Mouse (Mus musculus) thymus, postnatal 0 days (tissue): ENCODE results near the gene Pla2g2d. TPM values are rescaled to one million over a fixed set of nuclear protein-coding genes. Genes with fewer than 3 reads are reported as not detected.
A peak's percentile ranks its signal among the peaks of the same experiment; 100 is the strongest.

Experiments used
- DNase-seq: peaks from one replicate; pipeline ENCODE4 v3.0.0-alpha.2; 2015; ENCODE audit warnings: low spot score
- polyA plus RNA-seq: library from polyadenylated mRNA; unstranded; fragments of >200 nt; fragmentation: Nextera tagmentation; extraction: Ambion mirVana; gene quantifications from 2 replicates; pipeline ENCODE4 v1.2.1, GENCODE M21; 2015

Gene Pla2g2d
- 0.40 and 0.47 TPM in 2 replicates for polyA plus RNA-seq

- DNase-seq, result no peak
Measured at GRCm38 (mm10) chr4:138775435-138775834, at the start of gene Pla2g2d. TSS of gene Pla2g2d (plus strand) at chr4:138775735.

- no peak for DNase-seq
Measured at GRCm38 (mm10) chr4:138725751-138726150, 49.8 kb upstream of the Pla2g2d start.

DNA sequence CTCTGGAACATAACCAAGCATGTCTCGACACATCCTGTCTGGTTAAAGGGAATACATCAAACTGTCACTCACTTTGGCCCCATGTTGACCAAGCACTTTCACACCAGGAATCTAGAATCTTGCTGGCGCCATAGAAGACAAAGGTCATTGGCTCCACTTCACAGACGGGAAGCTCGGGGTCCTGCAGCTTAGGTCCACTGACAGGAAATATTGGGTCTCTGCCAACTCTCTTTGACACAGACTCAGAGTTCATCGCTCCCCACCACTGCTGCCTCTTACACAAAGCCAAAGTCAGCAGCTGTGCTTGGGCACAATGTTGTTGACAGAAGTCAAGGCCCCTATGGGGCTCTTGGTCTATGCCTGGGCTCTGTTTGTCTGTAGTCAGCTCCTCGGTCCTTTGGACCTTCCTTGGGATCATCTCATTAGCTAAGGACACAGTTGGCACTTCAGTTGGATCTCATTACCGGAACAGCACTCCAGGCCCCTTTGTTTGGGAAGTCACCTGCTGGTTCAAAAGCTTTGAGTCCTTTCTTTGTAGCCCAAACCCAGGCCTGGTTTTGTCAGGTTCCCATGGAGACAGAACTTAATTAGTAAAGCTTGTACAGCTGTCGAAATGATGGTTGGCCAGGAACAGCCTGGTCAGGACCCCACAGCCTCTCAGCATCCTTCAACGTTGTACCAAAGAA is 46.4 kb upstream of the Pla2g2d start:
- DNase-seq, result no peak

DNA sequence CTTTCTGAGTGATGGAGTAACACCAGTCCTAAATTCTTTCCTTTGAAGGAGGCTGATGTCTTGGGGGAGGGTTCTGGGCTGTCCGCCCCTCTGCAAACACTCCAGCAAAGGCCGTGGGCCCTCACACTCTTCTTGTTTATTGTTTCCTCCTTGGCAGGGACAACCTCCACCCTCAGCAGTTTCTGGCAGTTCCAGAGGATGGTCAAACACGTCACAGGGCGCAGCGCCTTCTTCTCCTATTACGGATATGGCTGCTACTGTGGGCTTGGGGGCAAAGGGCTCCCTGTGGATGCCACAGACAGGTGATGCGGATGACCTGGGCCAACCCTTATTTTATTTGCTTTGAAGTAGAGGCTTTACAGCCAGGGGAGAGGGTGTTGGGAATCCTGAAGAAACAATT is 41.4 kb upstream of the Pla2g2d start:
- no peak for DNase-seq

- DNase-seq, result no peak
Measured at GRCm38 (mm10) chr4:138734863-138735262, 40.7 kb upstream of the Pla2g2d start.

DNA sequence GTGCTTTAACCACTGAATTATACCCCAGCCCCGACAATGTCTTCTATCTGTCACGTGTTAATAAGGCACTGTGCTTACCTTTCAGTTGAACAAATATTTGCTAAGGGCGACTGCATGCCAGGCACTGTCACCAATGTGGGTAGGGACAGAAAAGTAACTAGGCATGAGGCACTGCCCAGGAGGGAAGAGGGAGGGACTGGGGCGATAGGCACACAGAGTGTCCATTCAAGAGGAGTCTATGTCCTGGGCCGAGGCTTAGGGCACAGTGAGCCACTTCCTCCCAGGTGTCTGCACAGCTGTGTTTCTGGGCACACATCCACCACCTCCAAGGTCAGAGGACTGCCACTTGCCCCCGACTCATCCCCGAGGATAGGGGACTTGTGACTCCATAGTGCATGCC is 38.5 kb upstream of the Pla2g2d start, which contains the start of gene Ubxn10:
Gene Ubxn10 (minus strand): TSS at position 137 of the 400 bp plus-strand sequence.
- DNase-seq, result no peak

DNA sequence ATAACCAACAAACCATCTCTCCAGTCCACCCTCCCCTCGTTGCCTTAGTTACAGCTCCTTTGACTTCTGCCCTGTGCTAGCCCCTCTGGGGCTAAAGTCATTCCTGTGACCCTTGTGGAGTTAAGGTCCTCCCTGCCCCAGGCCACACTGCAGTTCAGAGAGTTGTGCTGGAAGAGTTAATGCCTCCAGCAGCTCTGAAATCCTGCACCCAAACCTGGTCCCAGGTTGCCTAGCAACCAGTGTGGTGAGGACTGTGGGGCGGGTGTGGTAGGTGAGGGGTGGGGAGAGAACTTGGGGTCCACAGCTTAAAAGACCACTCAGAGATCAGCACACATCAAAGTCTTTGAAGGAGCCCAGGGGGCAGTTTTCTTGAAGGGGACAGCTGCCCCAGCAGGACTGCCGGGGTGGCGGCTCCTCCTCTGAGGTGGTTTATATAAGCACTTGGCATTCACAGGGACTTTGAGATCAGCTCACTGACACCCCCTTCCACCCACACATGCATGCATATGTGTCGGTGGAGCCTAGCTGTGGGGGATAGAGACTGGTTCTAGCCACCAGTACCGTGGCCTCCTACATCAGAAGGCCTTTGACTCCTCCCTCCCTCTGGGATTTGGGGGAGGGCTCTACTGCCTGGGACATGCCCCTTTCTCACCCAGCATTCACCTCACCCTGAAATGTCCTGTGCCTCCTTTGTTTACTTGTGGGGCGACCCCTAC is 36.2 kb upstream of the Pla2g2d start:
- DNase-seq, result no peak

DNA sequence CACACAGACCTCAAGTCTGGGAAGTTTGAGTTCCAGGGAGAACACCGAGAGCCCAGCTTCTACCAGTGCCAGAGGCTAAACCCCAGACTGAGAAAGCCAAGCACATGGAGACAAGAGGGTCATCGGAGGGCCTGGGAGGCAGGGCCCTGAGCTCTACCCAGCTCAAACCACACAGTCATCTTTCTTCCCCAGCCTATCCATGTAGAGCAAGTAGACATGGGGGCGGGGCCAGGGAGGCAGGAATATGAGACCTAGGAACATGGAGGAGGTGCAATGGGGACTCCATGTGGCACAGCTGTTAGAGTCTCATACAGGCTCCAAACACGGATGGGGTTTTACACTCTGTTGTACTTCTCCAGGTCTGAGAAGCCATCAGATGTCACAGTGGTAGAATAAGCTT is 29.7 kb upstream of the Pla2g2d start:
- DNase-seq, result no peak

- no peak for DNase-seq
Measured at GRCm38 (mm10) chr4:138746866-138747265, 28.7 kb upstream of the Pla2g2d start.

GRCm38 (mm10) chr4:138747851-138748250 is 27.7 kb upstream of the Pla2g2d start:
- DNase-seq, result no peak

GRCm38 (mm10) chr4:138748369-138749072 is 27.0 kb upstream of the Pla2g2d start:
- peak; percentile 18 for DNase-seq

- no peak for DNase-seq
Measured at GRCm38 (mm10) chr4:138752603-138753002, 22.9 kb upstream of the Pla2g2d start.

GRCm38 (mm10) chr4:138753608-138754007 is 21.9 kb upstream of the Pla2g2d start:
- no peak for DNase-seq

GRCm38 (mm10) chr4:138754432-138754831 is 21.1 kb upstream of the Pla2g2d start:
- DNase-seq, result no peak

GRCm38 (mm10) chr4:138755439-138755838 is 20.1 kb upstream of the Pla2g2d start:
- no peak for DNase-seq

DNA sequence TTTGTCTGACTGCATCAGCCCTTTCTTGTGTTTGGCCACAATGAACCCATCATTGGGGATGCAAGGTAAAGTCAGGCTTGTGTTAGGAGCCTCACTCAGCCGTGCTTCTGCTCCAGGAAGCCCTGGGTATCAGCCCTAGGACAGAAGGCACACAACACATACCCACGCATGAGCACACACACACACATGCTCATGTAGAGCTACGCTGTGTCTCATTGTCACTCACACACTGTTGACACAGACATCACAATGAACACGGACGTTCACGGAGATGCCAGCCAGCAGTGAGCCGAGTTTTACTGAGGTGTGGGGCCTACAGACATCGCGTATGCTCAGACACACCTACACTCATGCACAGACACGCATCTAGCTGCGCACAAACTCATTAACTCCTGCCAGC is 19.6 kb upstream of the Pla2g2d start:
- DNase-seq, result no peak

- DNase-seq, result no peak
Measured at GRCm38 (mm10) chr4:138757416-138757815, 18.1 kb upstream of the Pla2g2d start, which contains the start of gene Pla2g2f. TSS of gene Pla2g2f (minus strand) at chr4:138757626.

GRCm38 (mm10) chr4:138762266-138762665 is 13.3 kb upstream of the Pla2g2d start:
- no peak for DNase-seq

- DNase-seq, result no peak
Measured at GRCm38 (mm10) chr4:138771970-138772369, 3.6 kb upstream of the Pla2g2d start.

DNA sequence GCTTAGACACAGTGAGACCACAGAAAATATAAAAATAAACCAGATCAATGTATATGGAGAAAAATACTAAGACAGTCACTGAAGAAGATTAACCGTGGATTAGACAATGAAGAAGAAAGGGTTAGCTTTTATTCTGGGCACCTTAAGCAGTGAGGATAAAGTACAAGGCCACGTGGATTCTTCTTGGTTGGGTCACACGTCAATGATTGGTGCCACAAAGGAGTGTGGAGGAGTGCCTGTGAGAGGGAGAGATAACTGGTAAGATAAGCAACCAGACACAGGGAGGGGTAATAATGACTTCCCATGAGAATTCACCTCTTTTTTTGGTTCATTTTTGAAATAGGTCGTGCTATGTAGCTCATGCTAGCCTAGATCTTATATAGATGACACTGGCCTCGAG is 3.1 kb upstream of the Pla2g2d start:
- DNase-seq, result no peak

DNA sequence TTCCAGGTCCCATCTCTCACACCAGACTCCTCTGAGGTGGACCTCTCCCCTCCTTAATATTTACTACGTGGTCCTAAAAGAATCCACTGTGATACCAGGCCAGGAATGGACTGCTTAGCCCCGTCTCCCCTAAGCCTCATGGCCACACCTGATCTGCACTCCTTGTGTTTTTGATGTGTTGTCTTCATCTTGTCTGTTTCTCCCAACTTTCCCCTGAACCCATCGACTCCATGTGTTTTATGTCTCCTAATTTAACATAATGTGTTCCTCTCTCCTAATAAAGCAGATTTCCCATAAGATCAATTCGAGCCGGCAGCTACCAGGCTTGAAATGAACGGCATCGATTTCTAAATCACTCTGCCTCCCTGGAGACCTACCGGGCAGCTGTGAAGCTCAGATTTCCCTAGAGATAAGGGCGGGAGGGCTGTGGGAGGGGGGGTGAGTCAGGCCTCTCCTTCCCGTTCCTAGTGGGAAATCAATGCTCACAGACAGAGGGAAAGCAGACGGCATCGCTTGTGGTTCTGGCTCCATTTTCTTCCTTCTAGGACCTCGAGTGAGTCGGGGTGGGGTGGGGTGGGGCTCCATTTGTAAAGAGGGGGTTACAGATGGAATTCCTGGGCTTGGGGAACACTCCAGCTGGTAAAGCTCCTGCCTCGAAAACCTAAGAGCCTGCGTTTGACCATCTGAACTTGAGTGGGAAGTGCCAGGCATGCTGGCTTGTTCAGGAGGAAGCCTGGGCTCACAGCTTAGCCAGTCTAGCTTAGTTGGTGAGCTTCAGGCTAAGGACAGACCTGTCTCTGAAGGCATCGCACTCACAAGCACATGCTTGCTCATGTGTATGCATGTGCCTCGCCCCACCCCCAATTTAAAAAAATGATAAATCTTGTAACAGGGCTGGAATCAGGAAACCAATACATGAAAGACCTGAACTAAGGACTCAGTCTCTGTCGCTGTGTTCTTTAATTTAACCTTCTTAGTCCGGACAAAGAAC is 2.2 kb downstream of the Pla2g2d start:
- no peak for DNase-seq
